Mouse (Mus musculus) stomach, postnatal 0 days (tissue): ENCODE data around the gene Klk1b3.

Experiments used
- CTCF ChIP-seq: IDR thresholded peaks from 2 replicates; pipeline ENCODE4 v1.5.1; 2016; ENCODE audit warnings: antibody characterized with exemption, low read depth, mild to moderate bottlenecking, moderate library complexity
- EP300 ChIP-seq: optimal IDR thresholded peaks from 2 replicates; pipeline ENCODE3; 2016; ENCODE audit warnings: antibody characterized with exemption

GRCm38 (mm10) chr7:44244080-44244479 lies 46.1 kb downstream of the Klk1b3 start:
- TF ChIP-seq CTCF (no peak), EP300 (no peak)
